Mouse (Mus musculus): ENCODE measurements around the gene Zfp335. TPM values are rescaled to one million over a fixed set of nuclear protein-coding genes. Genes with fewer than 3 reads are reported as not detected.

Gene Zfp335
- polyA plus RNA-seq (2016; fragmentation: Nextera tagmentation; extraction: Ambion mirVana): 17.3 and 18.2 TPM in 2 replicates

DNA sequence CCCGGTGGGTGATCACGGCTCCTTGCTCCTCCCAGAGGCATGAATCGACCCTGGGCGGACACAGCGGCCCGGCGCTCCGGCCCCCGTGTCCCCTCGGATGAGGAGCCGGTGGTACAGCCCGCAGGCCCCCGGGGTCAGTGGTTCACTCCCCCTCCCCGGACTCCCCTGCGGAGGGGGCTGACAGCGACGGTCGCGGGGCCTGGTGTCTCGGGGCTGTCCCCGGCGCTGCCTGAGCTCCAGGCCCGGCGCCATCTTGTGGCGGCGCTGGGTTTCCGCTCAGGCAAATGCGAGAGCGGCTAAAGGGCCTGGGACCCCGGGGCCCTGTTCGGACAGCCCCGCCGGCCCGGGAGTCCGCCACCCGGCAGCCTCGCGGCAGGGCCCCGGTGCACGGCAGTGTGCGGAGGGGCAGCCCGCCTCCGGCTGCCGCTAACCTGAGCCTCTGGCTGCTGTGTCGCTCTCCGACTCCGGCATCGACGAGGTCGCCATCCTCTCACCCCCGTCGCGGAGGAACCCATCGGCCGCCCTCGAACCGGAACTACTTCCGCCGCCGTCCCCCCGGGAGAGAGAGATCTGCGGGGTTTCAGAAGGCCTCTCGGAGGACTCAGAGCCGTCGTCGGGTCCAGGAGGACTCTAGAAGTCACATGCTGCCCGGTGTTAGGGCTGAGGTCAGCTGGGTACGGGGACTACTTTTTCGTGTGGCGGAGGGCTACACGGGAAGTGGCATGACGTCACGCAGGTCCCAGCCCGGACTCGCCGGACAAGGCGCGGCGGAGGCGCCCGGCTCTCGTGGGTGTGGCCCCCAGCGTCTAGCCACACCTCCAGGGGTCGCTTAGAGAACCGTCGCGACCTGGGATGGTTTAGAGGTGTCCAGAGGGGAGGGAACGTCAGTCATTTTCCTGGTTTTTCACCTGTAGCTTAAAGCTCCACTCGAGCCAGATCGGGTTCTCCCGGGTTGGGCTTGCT lies at the start of gene Zfp335:
TSS of gene Zfp335 (minus strand) at position 672 of the 963 bp plus-strand sequence.
- Histone ChIP-seq H3K27ac (peak within 1 kb of the TSS; percentile 99), H3K36me3 (peaks cover 28% of the 10 kb centered on the region), H3K4me3 (peak within 1 kb of the TSS; percentile 71), H3K27me3 (no peaks in the 10 kb centered on the region), H3K4me2 (replicated peaks) (peak within 1 kb of the TSS; percentile 85), H3K9ac (peak within 1 kb of the TSS; percentile 84), H3K4me1 (peaks cover 24% of the 10 kb centered on the region), H3K9me3 (replicated peaks) (peaks cover 3% of the 10 kb centered on the region)
- peak; percentile 87 for ATAC-seq (ENCODE audit: low FRiP score)
- WGBS: under 1% methylated on average over 86 of the region's 91 CpGs

DNA sequence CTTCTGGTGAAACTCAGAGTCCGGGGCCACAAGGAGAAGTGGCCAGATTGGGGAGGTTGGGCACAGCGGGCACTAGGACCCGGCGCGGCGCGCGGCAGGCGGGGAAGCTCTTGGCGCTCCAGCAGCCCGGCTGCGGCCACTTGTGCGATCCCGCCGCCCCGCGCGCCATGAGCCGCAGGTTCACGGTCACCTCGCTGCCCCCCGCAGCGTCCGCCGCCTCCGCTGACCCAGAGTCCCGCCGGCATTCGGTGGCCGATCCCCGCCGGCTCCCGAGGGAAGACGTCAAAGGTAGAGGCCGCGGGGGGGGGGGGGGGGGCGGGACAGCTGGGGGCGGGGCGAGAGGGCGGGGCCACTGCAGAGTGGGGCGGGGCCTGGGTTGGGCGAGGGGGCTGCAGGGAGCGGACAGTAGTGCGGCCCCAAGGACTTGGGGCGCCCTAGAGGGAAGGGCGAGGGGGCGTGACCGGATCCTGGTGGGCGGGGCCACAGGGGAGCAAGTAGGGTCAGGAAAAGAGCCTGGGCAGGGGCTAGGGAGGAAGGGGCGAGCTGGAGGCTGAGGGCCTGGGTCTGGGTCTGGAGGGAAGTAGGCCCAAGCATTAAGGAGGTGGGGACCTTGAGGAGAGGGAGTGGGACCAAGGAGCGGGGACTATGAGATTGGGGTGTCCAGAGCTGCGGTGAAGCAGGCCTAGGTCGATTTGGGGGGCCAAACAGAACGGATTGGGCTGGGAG lies 49.3 kb upstream of the Zfp335 start, which contains the start of gene Slc12a5:
TSS of gene Slc12a5 (plus strand) at position 87 of the 726 bp plus-strand sequence.
- H3K27me3 ChIP-seq: peaks cover 6% of the 10 kb centered on the region; the same call in 1 of the 2 replicates
- H3K4me3 ChIP-seq: peak within 1 kb of the TSS; percentile 64
- 0 out of 2 replicates have a peak within 1 kb of the TSS, but pooled peaks have one; percentile 48 for H3K27ac ChIP-seq
- WGBS: 1% methylated on average over 36 of the region's 54 CpGs
- peak within 1 kb of the TSS; percentile 66 for H3K9ac ChIP-seq
- peaks cover 33% of the 10 kb centered on the region for H3K4me1 ChIP-seq
- no peaks in the 10 kb centered on the region for H3K9me3 ChIP-seq (replicated peaks)
- no peaks in the 10 kb centered on the region for H3K36me3 ChIP-seq
- ATAC-seq (ENCODE audit: low FRiP score): peak; percentile 38
- H3K4me2 ChIP-seq (replicated peaks): peak within 1 kb of the TSS; percentile 70

DNA sequence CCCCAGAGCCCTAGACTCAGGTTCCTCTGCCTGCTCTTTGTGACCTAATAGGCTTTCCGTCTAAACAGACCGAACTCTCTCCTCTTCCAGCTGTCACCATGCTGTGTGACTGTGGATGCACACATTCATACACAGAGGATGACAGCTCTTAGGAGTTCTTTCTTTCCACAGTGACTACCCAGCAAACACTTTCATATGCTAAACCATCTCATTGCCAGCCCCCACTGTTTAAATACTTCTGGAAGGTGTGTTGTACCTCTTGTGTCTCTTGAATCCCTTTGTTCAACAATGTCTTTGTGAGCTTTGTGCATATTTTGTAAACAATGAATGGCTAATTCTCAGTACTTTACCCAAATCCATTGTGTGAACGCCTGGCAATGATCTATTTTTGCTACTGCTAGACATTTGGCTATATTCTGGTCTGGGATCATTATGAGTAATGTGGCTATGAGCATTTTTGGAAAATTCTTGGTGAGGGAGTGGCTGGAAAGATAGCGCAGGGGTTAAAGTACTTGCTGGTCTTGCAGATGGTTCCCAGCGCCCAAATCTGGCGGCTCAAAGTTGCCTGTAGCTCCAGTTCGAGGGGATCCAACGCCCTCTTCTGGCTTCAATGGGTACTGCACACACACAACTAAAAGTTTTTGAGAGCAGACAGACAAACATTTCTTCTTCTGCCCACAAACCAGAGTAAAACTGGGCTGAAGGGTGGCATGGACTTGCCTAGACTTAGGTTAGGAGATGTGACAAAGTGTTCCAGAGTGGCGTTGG lies 46.2 kb upstream of the Zfp335 start:
- H3K36me3 ChIP-seq: no peaks in the 10 kb centered on the region
- no peak overlapping the region for H3K27ac ChIP-seq
- peaks cover 20% of the 10 kb centered on the region for H3K27me3 ChIP-seq
- no peak for ATAC-seq (ENCODE audit: low FRiP score)
- WGBS: 64% methylated on average over 9 of the region's 9 CpGs
- H3K4me3 ChIP-seq: no peak overlapping the region
- no peak overlapping the region for H3K4me2 ChIP-seq (replicated peaks)
- no peaks in the 10 kb centered on the region for H3K9me3 ChIP-seq (replicated peaks)
- no peak overlapping the region for H3K9ac ChIP-seq
- peaks cover 17% of the 10 kb centered on the region for H3K4me1 ChIP-seq

DNA sequence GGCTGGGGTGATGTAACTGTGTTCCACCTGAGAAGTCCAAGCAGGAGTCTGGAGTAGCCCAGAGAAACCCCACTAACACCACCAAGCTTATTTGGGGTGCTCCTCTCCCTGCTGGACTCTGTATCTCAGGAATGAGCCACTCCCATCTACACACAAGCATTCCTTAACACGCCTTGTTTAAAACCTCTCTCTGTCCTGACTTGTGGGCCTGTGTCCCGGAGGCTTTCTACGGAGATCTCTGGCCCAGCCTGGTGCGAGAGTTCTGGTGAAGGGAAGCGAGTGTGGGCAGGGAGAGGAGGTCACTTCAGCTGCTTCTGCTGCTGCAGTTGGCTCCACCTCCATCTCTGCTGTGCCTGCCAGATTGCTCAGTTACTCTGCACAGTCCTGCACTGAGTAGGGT lies 44.6 kb upstream of the Zfp335 start:
- H3K4me3 ChIP-seq: no peak overlapping the region
- H3K36me3 ChIP-seq: no peaks in the 10 kb centered on the region
- no peak overlapping the region for H3K4me2 ChIP-seq (replicated peaks)
- H3K9ac ChIP-seq: no peak overlapping the region
- no peak for ATAC-seq (ENCODE audit: low FRiP score)
- H3K27ac ChIP-seq: no peak overlapping the region
- H3K4me1 ChIP-seq: peaks cover 14% of the 10 kb centered on the region
- no peaks in the 10 kb centered on the region for H3K9me3 ChIP-seq (replicated peaks)
- WGBS: 71% methylated on average over 5 of the region's 5 CpGs
- peaks cover 35% of the 10 kb centered on the region for H3K27me3 ChIP-seq

DNA sequence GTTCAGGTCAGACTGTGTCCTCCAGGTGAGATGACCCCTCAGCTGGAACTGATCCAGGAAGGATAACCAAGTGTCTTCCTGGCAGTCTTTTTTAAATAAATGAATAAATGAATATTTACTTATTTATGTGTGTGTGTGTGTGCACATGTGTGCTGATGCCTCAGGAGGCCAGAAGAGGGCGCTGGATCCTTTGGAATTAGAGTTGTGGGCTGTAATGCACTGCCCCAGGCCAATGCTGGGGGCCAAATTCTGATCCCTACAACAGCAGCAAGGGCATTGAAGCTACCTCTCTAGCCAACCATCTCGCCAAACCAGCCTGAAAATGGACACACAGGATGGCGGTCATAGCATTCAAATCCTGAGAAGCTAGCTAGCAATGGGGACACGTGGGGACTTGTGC lies 44.2 kb upstream of the Zfp335 start:
- Histone ChIP-seq H3K4me2 (replicated peaks) (no peak overlapping the region), H3K4me1 (peaks cover 10% of the 10 kb centered on the region), H3K9me3 (replicated peaks) (no peaks in the 10 kb centered on the region), H3K9ac (no peak overlapping the region), H3K36me3 (no peaks in the 10 kb centered on the region), H3K27me3 (peaks cover 40% of the 10 kb centered on the region), H3K4me3 (no peak overlapping the region), H3K27ac (no peak overlapping the region)
- WGBS: 67% methylated on average over 4 of the region's 4 CpGs
- ATAC-seq (ENCODE audit: low FRiP score): no peak

DNA sequence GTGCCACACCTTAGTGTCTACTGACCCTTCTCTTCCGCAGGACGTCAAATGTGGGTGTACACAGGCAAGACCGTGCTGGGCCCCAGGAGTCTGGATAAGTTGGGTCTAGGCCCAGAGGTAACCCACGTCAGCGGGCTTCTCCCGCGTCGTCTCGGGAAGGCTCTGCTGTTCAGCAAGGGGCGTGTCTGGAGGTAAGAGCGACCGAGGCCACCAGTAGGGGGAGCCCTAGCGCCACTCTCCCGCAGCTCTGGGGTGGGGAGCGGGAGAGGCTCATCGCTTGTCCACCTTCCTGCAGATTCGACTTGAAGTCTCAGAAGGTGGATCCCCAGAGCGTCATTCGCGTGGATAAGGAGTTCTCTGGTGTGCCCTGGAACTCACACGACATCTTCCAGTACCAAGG lies 41.7 kb upstream of the Zfp335 start:
- H3K27ac ChIP-seq: no peak overlapping the region
- H3K4me3 ChIP-seq: 0 out of 2 replicates have a peak overlapping the region, but pooled peaks have one; percentile 4
- H3K9ac ChIP-seq: no peak overlapping the region
- H3K9me3 ChIP-seq (replicated peaks): no peaks in the 10 kb centered on the region
- peak overlapping the region; percentile 17; the same call in 1 of the 2 replicates for H3K4me2 ChIP-seq (replicated peaks)
- ATAC-seq (ENCODE audit: low FRiP score): peak; percentile 74
- 2% methylated on average over 21 of the region's 21 CpGs for WGBS
- peaks cover 17% of the 10 kb centered on the region for H3K4me1 ChIP-seq
- H3K36me3 ChIP-seq: no peaks in the 10 kb centered on the region
- H3K27me3 ChIP-seq: peaks cover 65% of the 10 kb centered on the region

DNA sequence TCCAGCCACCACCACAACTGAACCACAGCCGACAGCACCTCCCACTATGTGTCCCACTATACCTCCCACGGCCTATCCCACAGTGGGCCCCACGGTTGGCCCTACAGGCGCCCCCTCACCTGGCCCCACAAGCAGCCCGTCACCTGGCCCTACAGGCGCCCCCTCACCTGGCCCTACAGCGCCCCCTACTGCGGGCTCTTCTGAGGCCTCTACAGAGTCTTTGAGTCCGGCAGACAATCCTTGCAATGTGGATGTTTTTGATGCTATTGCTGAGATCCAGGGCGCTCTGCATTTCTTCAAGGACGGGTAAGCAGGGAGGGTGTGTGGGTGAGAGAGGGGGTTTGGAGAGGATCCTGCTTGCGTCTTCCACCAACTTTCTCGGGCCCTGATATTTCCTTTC lies 40.9 kb upstream of the Zfp335 start:
- Histone ChIP-seq H3K27ac (no peak overlapping the region), H3K4me1 (peaks cover 22% of the 10 kb centered on the region), H3K9me3 (replicated peaks) (no peaks in the 10 kb centered on the region), H3K27me3 (peaks cover 73% of the 10 kb centered on the region), H3K4me2 (replicated peaks) (no peak overlapping the region), H3K9ac (no peak overlapping the region), H3K36me3 (no peaks in the 10 kb centered on the region), H3K4me3 (no peak overlapping the region)
- 44% methylated on average over 13 of the region's 13 CpGs for WGBS
- no peak for ATAC-seq (ENCODE audit: low FRiP score)

DNA sequence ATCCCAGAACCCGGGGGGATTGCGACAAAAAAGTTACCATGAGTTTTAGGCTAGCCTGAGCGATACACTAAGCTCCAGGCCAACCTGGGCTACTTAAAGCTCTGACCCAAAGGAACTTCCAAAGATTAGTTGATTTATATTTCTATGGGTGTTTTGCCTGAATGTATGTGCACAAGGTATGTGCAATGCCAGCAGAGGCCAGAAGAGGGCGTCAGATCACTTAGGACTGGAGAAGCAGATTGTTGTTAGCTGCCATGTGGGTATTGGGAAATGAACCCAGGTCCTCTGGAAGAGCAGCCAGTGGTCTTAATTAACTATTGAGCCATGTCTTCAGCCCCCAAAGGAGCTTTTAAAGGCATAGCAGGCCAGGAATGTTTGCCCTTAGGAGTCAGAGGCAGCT lies 40.2 kb upstream of the Zfp335 start:
- H3K4me2 ChIP-seq (replicated peaks): no peak overlapping the region
- WGBS: 83% methylated on average over 4 of the region's 4 CpGs
- H3K27me3 ChIP-seq: peaks cover 80% of the 10 kb centered on the region
- ATAC-seq (ENCODE audit: low FRiP score): no peak
- no peaks in the 10 kb centered on the region for H3K9me3 ChIP-seq (replicated peaks)
- H3K9ac ChIP-seq: no peak overlapping the region
- H3K4me3 ChIP-seq: no peak overlapping the region
- H3K4me1 ChIP-seq: peaks cover 22% of the 10 kb centered on the region
- H3K36me3 ChIP-seq: no peaks in the 10 kb centered on the region
- no peak overlapping the region for H3K27ac ChIP-seq

DNA sequence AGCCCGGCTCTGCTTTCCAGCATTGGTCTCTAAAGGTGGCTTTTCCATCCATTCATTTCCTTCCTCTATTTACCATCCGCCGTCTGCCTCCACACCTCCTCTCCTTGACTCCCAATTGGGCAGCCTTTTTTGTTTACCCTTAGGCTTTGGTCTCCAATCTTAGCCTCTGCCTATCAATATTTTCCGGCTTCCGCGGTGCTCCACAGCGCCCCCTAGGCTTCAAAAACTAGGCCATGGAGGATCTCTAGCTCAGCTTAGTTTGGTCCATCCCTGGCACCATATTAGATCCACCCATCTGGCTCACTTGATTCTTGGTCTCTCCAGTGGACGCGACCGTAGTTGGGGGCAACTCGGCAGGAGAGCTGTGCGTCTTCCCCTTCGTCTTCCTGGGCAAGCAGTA lies 38.9 kb upstream of the Zfp335 start:
- Histone ChIP-seq H3K9ac (no peak overlapping the region), H3K9me3 (replicated peaks) (no peaks in the 10 kb centered on the region), H3K4me3 (no peak overlapping the region), H3K4me1 (peaks cover 22% of the 10 kb centered on the region), H3K36me3 (no peaks in the 10 kb centered on the region), H3K27me3 (peaks cover 89% of the 10 kb centered on the region), H3K27ac (no peak overlapping the region), H3K4me2 (replicated peaks) (no peak overlapping the region)
- no peak for ATAC-seq (ENCODE audit: low FRiP score)
- WGBS: 29% methylated on average over 13 of the region's 13 CpGs

DNA sequence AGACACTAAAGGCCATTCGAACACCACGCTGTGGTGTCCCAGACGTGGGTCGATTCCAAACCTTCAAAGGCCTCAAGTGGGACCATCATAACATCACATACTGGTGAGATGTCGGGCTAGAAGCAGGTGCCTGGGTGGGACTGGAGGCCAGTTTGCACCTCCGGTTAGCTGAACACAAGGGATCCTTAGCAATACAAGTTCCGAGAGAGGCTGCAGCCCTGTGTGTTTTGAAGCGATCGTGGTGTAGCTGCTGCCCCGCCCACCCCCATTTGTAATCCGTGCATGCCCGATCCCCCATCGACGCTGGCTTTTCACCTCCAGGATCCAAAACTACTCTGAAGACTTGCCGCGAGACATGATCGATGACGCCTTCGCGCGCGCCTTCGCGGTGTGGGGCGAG lies 37.4 kb upstream of the Zfp335 start:
- H3K4me2 ChIP-seq (replicated peaks): peak overlapping the region; percentile 42
- peaks cover 22% of the 10 kb centered on the region for H3K4me1 ChIP-seq
- no peaks in the 10 kb centered on the region for H3K36me3 ChIP-seq
- no peak overlapping the region for H3K27ac ChIP-seq
- no peaks in the 10 kb centered on the region for H3K9me3 ChIP-seq (replicated peaks)
- no peak for ATAC-seq (ENCODE audit: low FRiP score)
- peak overlapping the region; percentile 17 for H3K4me3 ChIP-seq
- no peak overlapping the region for H3K9ac ChIP-seq
- WGBS: 7% methylated on average over 25 of the region's 25 CpGs
- peaks cover 85% of the 10 kb centered on the region for H3K27me3 ChIP-seq

DNA sequence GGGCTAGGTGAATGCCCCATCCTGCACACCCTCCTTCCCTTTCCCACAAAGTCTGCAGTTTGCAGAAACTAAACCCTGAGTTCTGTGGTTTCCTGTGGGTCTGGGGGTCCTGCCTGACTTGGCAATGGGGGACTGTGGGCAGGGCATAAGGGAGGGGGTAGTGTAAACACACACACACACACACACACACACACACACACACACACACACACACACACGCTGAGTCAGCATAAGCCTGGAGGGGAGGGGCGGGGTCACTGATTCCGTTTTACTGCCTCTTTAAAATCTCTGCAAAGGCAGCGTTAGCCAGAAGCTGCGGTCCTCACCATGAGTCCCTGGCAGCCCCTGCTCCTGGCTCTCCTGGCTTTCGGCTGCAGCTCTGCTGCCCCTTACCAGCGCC lies 36.4 kb upstream of the Zfp335 start:
- WGBS: 14% methylated on average over 6 of the region's 7 CpGs
- H3K4me3 ChIP-seq: no peak overlapping the region
- H3K4me1 ChIP-seq: peaks cover 15% of the 10 kb centered on the region
- no peak overlapping the region; the same call in 1 of the 2 replicates for H3K4me2 ChIP-seq (replicated peaks)
- no peaks in the 10 kb centered on the region for H3K9me3 ChIP-seq (replicated peaks)
- no peaks in the 10 kb centered on the region for H3K36me3 ChIP-seq
- H3K9ac ChIP-seq: no peak overlapping the region
- no peak overlapping the region for H3K27ac ChIP-seq
- H3K27me3 ChIP-seq: peaks cover 79% of the 10 kb centered on the region
- no peak for ATAC-seq (ENCODE audit: low FRiP score)

DNA sequence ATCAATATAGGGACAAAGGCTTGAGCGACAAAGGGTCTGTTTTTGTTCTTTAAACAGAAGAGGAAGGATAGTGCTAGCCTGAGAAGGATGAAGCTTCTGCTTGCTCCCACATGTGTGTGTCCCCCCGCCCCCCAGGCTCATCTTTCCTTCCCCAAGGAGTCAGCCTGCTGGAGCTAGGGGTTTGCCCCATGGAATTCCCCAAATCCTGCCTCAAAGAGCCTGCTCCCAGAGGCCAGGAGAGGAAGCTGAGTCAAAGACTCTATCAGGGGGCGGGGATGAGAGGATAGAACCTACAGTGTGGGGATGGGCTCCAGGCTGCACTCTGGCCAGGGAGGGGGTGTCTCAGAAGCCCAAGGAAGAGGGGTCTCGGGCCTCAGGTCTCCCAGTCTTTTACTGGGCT lies 35.9 kb upstream of the Zfp335 start:
- Histone ChIP-seq H3K9me3 (replicated peaks) (no peaks in the 10 kb centered on the region), H3K4me1 (peaks cover 15% of the 10 kb centered on the region), H3K4me2 (replicated peaks) (no peak overlapping the region), H3K36me3 (no peaks in the 10 kb centered on the region), H3K27me3 (peaks cover 78% of the 10 kb centered on the region), H3K27ac (no peak overlapping the region), H3K4me3 (no peak overlapping the region), H3K9ac (no peak overlapping the region)
- ATAC-seq (ENCODE audit: low FRiP score): no peak
- WGBS: 34% methylated on average over 4 of the region's 4 CpGs
